Comparison of ENCODE assay signal across 8 mouse cellular contexts in genomic region chr2:104742741-104743064, GRCm38 (mm10). TPM values are rescaled to one million over a fixed set of nuclear protein-coding genes. Genes with fewer than 3 reads are reported as not detected.
DNase-seq lines count a peak whose midpoint lies in the region; ATAC-seq lines count a peak whose summit lies in the region.

Depdc7 (minus strand) TSS chr2:104742878.

- peak within 1 kb of the TSS; percentile 95 for H3K9ac ChIP-seq in intestine, embryonic 15.5 days

- H3K9me3 ChIP-seq in intestine, embryonic 15.5 days: no peaks in the 10 kb centered on the region

- H3K36me3 ChIP-seq in intestine, embryonic 15.5 days: no peaks in the 10 kb centered on the region

- peak within 1 kb of the TSS; percentile 91 for H3K4me3 ChIP-seq in intestine, embryonic 15.5 days (replicated peaks)

- peaks cover 15% of the 10 kb centered on the region for H3K4me1 ChIP-seq in intestine, embryonic 15.5 days (replicated peaks)

- no peaks in the 10 kb centered on the region for H3K27me3 ChIP-seq in intestine, embryonic 15.5 days (replicated peaks)

- H3K27ac ChIP-seq in intestine, embryonic 15.5 days: peak within 1 kb of the TSS; percentile 96

- peak; percentile 93 for ATAC-seq in intestine, embryonic 15.5 days
- peak; percentile 91 for ATAC-seq in megakaryocyte-erythroid progenitor cell, adult 5-6 weeks (replicated peaks; ENCODE audit: low FRiP score, low TSS enrichment, poor library complexity, severe bottlenecking)

- under 1% methylated on average over 31 of the region's 31 CpGs for WGBS in intestine, embryonic 15.5 days

- peak; percentile 91 to 93 for DNase-seq in adrenal gland, adult 18-20 months (ENCODE audit: low spot score in 2 of 2)
- DNase-seq in embryo, embryonic 10 days (ENCODE audit: low spot score): peak; percentile 81
- DNase-seq in gastrocnemius, postnatal 36 days: peak; percentile 85
- peak; percentile 73 to 83 for DNase-seq in left cerebral cortex, postnatal 14 days (ENCODE audit: low spot score in 2 of 2)
- DNase-seq in right cerebral cortex, postnatal 14 days: peak; percentile 85
- peak; percentile 85 to 91 for DNase-seq in urinary bladder, postnatal 4 days (ENCODE audit: low spot score in 2 of 2)

- peak within 1 kb of the TSS; percentile 91 for H3K4me2 ChIP-seq in intestine, embryonic 15.5 days (replicated peaks)

- intact Hi-C loops in gastrocnemius, postnatal 36 days (cut with DNase I): no loop called here
- intact Hi-C loops in left cerebral cortex, postnatal 14 days (cut with DNase I): loop anchor here (5.0 kb wide), 1 partner anchor 55 kb away; no protein-coding TSS in a partner anchor

RNA-seq across cellular contexts. Expression of gene Depdc7, which starts in this region (rescaled TPM):
- total RNA-seq in adrenal gland, adult 18-20 months (2021): 1 to 10 TPM in 1 of 2 experiments, under 1 TPM in 1; 0.66 to 1.2 TPM
- 1 to 10 TPM; 1.4 to 1.7 TPM for total RNA-seq in gastrocnemius, postnatal 36 days (2021)
- 32.6 and 36.2 TPM in 2 replicates for polyA plus RNA-seq in intestine, embryonic 15.5 days (2015; fragmentation: Nextera tagmentation; extraction: Ambion mirVana)
- total RNA-seq in left cerebral cortex, postnatal 14 days (2021): 1 to 10 TPM; 1.0 to 1.7 TPM
- total RNA-seq in megakaryocyte-erythroid progenitor cell, adult 5-6 weeks (2014; fragmentation: Nextera tagmentation): not detected in 2 replicates
- total RNA-seq in megakaryocyte-erythroid progenitor cell, adult 5-6 weeks (2017): 0.84 TPM in 1 of 2 replicates, not detected in the other

Comparison
In these comparisons a context has a peak if more than half of its experiments do, and no peak if none do; other contexts are left out.
1. Peak in every context shown above with its lines: DNase-seq, ATAC-seq, H3K4me3 ChIP-seq and H3K27ac ChIP-seq.
2. Peak in ATAC-seq in megakaryocyte-erythroid progenitor cell, adult 5-6 weeks; RNA of the gene not detected or under 1 TPM.